Mouse (Mus musculus): ENCODE measurements around the gene Sipa1l3.

GRCm38 (mm10) chr7:29328984-29329383, 189.5 kb downstream of the Sipa1l3 start:
- TF ChIP-seq POLR2A (IDR thresholded peaks at IDR 0.05; ENCODE audit: control insufficient read depth, low read depth, low read length) (no peak), CTCF (IDR thresholded peaks at IDR 0.05; ENCODE audit: control insufficient read depth, insufficient read depth, insufficient replicate concordance, low read depth, low read length) (no peak)

Measured in testis, adult 2 months (tissue).